Mouse (Mus musculus) lung, postnatal 10 days (tissue): ENCODE measurements around the gene Cygb.
"Not testable (repeated sequence)": the region's sequence is repeated elsewhere in the genome, so short reads cannot be mapped to it uniquely, and the experiment has no call there.

ENCODE experiments used
- DNase-seq: peaks from one replicate; pipeline ENCODE4 v3.0.0; 2021

Cygb gene

DNA sequence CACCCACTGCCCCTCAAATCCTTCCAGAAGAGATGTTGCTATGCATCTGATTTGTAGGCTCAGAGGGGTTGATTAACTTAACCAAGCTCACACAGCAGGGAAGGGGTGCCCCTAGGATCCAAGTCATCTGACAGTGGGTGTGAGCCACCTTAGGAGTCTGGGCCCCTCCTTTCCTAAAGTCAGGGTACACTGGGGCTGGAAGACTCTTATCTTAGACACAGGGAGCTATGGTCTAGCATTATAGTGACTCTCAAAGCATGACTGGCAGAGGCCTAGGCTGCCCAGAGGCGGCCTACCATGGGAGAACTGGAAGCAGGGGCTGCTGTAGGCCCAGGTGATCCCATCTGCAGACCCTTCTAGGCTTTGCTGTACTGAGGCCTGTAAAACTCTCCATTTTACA, 41.6 kb downstream of the Cygb start:
- no peak for DNase-seq

DNA sequence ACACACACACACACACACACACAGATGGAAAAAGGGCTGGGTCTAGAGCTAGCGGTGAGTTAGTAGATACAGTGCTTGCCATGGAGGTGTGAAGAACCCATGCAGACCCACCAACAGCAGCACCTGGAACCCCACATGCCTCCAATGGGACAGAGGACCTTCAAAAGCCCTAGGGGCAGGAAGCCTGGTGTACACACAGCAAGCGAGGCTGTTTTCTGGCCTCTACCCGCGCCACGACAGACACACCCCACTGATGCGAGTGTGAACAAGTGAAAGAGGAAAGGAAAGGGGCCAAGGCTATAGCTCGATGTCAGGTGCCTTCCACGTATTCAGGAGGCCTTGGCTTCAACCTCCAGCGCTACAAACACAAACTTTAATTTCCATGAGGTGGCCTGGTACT, 42.2 kb downstream of the Cygb start:
- DNase-seq = no peak

DNA sequence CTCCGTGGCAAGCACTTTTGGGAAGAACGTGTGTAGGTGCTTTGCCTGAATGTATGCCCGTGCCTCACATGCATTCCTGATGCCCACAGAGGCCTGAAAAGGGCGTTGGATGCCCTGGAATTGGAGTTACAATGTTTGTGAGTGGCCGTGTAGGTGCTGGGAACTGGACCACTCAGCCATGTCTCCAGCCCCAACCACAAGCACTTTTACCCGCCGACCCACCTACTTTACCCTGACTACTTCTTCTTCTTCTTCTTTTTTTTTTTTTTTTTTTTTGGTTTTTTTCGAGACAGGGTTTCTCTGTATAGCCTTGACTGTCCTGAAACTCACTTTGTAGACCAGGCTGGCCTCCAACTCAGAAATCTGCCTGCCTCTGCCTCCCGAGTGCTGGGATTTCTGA, 42.9 kb downstream of the Cygb start:
- DNase-seq = not testable (repeated sequence)

DNA sequence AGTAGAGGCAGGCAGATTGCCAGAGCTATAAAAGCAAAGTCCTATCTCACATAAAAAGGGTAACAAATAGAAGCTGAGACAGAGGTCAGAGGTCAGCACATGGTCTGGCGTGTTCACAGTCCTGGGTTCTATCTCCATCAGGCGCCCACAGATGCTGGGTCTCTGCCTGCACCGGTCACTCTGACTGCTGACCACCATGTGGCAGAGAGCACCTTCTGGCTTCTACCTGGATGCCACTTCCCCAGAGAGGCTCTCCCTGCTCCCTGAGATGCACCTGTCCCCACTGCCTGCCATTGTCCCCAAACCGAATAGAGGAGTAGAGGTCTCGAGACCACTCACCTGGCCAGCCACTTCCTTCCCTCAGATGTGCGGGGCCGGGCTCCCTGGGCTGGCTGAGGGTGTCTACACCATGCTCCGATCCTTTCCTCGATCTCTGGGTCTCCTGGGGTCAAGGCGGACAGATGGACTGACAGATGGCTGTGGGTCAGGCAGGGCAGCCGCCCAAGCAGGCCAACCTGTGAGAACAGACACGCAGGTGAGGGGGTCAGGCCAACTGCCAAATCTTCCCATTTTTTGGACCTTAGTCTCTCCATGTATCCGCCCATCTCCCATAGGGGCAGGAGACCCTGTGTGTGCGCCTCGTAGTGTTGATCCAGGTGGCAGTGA, 44.0 kb downstream of the Cygb start:
- no peak for DNase-seq

DNA sequence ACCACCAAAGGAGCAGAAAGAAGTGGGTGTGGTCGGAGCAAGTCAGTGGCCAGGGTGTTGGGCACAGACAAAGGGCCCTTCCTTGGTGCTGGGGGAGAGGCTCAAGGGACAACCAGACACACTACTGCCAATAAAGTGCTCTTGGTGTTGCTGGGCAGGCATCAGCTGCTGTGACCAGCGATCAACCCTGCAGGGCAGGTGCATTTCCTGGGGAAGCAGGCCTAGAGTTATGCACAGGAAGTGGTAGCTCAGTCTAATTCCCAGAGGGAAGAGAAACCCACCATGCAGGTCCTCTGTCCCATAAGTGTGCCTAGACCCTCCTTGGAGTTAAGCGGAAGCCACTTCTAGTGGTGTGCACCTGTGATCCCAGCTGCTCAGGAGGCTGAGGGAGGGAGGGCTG, 46.4 kb downstream of the Cygb start:
- DNase-seq = no peak

DNA sequence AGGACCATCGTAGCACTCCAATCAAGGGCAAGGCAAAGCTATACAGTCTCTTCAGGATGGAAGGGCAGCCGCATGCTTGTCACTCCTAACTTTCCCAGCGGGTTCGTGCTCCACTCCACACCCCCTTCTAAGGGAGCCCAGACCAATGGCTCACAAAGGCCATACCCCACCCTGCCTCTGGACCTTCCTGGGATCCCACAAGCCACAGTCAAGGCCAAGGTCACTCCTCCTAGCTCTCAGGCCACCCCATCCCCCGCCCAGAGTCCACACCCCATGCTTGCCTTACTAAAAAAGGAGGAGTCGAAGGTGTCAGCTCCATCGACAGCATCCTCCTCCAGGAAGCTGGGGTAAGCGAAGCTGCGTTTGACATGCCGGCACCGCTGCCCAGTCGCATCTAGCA, 50.0 kb downstream of the Cygb start:
- no peak for DNase-seq

DNA sequence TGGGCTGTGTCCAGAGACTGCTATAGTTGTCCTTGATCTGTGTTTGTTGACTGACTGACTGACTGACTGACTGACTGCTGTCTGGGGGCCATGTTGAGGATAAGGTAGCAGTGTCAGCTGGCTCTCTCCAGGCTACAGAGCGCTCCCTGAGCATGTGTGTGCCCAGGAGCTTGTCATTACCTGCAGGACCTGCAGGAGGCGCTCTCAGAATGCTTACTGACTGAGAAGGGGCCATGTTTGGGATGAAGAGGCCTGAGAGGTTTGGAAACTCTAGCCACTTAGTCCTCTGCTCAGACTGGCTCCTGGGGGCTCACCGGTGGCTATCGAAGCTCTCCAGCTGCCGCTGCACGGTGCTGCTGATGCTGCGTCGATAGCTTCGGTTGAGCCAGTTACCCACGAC, 50.8 kb downstream of the Cygb start:
- DNase-seq = peak; percentile 74

DNA sequence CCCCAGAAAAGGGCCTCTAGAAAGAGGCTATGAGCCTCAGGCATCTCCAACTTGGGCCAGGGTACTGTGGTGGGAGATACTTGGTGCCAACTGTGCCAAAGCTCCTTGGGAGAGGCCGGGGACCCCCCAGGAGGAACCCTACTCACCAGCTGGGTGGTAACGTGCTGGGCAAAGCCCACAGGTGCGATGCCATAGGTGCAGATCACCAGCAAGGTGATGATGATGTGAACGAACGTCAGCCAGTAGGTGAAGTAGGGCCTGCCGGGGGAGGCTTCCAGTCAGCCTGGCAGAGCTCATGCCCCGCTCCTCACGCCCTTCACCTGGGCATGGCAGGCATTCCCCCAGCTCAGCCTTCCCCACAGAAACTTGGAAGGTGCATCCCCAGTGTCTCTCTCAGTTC, 52.1 kb downstream of the Cygb start:
- no peak for DNase-seq

DNA sequence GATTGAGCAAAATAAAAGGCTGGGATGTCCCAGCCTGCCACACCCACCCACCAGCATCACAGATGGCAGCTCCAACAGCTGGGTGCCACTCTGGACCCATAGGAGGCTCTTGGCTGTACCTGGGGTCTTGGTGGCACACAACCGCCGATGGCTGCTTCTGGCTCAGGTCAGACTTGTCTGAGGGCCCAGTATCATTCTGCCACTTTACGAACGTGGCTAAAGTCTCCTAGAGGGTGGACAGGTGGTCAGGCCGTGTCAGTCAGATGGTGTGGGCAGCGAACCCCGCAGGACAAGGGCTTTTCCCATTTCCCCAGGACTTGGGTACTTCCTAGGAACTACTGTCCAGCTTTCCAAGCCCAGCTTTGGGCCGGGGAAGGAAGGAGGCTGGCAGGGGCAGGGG, 52.9 kb downstream of the Cygb start:
- no peak for DNase-seq

DNA sequence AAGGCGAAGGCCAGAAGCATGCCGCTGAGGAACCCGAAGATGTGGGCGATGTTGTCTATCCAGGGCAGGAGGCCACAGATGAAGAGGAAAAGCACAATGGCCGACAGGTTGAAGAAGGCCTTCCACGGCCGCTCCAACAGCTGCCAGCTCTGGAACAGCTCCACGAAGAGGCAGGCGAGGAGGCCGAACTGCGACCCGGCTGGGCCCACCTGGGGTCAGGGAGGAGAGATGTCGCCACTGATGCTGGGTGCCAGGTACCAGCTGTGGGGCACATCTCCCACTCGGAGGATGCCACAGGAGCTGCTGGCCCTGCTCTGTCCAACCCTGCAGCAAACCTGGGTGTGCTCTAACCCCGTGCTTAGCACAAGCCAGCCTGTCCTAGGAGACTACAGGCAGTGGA, 54.9 kb downstream of the Cygb start:
- no peak for DNase-seq

DNA sequence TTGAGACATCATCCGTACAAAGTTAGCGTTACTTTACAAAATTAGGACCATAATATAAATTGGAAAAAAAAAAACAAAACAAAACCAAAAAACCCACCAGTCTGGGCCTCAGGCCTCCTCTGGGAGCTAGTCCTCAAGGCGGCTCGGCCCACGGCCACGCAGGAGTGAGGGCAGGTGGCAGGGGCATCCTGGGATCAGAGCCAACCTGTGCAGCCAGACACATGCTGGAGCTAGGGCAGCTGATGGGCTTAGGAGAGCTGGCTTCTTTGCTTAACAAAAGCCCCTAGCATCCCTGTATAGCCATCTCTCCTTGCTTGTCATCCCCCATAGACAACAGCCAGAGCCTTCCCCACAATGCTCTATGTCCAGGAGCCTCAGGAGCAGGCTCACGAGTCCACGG, 55.9 kb downstream of the Cygb start:
- no peak for DNase-seq

DNA sequence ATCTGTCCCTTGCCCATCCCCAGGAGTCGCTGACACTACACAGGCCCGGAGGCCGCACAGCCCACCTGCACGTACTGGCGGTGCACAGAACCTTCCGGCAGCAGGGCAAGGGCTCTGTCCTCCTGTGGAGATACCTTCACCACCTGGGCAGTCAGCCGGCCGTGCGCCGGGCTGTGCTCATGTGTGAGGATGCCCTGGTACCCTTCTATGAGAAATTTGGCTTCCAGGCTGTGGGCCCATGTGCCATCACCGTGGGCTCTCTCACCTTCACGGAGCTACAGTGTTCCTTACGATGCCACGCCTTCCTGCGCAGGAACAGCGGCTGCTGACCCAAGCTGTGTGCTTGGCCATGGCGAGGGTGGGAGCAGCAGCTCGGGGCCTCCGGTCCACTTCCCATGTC, 57.3 kb downstream of the Cygb start:
- DNase-seq = no peak
